Mouse (Mus musculus) large intestine, adult 2 months (tissue): Measurements from ENCODE around the gene Zfp422. TPM values are rescaled to one million over a fixed set of nuclear protein-coding genes. Genes with fewer than 3 reads are reported as not detected.

Experiments used
- DNase-seq: peaks from one replicate; pipeline ENCODE4 v3.0.0-alpha.2; 2012; ENCODE audit warnings: low read depth, low spot score
- WGBS: fragments of 180-500 bp; shearing (Covaris S2); methylation state at CpG from one replicate; pipeline ENCODE4 v1.1.7; 2018; 5-methylcytosine and 5-hydroxymethylcytosine counted together
- polyA plus RNA-seq: library from polyadenylated mRNA; depleted of rRNA; stranded (reverse); fragments of >200 nt; gene quantifications from 2 replicates; pipeline ENCODE4 v1.2.3, GENCODE M21; 2012; rRNA removed

Gene Zfp422
- 10.4 and 11.2 TPM in 2 replicates for polyA plus RNA-seq

DNA sequence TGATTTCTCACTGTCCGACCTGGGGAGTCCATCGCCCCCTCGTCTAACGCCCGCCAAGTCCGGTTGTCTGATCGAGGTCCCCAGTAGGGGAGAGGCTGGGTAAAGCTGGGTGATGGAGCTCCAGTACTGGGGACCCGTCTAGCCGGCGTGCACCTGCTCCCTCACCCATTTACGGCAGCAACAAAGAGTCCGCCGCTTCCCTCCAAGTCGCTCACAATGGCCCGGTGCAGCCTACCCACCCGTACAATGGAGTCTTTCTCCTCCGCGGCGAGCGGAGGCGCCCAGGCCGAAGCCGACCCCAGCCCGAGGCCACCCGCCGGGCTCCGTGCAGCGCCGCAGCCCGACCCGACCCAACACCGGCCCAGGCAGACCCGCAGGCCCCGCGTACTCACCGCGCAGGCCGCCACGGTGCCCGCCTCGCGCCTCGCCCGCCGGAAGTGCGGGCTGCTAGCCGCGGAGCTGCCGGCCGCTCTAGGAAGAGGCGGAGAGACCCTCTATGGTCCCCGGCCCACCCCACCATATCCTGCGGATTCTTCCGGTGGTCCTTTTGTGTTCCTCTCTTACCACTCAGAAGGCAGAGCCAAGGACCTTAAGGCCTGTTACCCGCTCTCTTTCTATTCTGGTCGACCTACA is at the start of gene Zfp422:
Zfp422 (minus strand) TSS at position 461 of the 633 bp plus-strand sequence.
- no peak for DNase-seq
- WGBS = under 1% methylated on average over 56 of the region's 56 CpGs

DNA sequence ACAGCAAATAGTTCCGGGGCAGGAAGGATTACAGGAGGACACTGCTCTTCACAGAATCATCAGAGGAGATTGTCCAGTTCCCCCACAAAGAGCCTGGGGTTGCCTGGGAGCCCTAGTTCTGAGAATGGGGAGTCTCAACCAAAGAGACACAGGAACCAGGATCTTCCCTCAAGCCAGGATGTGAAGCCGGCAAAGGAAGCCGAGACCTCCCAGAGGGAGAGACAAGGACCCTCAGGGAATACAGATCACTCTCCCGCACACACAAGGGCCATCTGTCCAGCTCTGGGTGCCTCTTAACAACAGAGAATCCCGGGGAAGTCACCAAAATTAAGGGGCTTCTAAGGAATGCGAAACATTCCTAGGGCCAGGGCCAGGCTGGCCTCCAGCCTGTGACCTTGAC is 48.5 kb upstream of the Zfp422 start:
- WGBS = 71% methylated on average over 6 of the region's 6 CpGs
- no peak for DNase-seq

DNA sequence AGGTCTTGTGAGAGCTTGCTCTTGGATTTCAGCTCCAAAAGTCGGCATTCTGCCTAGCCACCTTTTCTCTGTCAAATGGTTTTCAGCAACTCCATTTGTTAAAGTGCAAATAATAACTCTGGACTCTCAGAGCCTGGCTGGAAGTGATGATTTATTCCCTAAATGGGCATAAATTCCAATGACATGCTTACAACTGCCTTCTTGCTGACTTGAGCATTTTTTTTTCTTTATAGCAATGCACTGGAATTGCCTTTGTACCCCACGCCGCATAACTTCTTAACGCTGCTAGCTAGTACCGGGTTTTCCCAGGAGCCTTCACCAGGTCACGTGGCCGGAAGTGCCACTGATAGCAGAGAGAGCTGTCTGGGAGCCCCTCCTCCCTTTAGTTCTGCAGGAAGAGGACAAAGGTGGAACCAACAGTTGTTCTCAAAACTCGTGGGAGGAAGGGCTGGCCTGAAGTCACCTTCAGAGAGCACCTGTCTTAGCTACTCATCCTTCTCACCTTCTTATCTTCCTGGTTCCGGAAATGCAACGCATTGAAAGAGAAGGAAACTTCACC is 47.6 kb upstream of the Zfp422 start:
- WGBS = 37% methylated on average over 10 of the region's 10 CpGs
- DNase-seq = no peak

DNA sequence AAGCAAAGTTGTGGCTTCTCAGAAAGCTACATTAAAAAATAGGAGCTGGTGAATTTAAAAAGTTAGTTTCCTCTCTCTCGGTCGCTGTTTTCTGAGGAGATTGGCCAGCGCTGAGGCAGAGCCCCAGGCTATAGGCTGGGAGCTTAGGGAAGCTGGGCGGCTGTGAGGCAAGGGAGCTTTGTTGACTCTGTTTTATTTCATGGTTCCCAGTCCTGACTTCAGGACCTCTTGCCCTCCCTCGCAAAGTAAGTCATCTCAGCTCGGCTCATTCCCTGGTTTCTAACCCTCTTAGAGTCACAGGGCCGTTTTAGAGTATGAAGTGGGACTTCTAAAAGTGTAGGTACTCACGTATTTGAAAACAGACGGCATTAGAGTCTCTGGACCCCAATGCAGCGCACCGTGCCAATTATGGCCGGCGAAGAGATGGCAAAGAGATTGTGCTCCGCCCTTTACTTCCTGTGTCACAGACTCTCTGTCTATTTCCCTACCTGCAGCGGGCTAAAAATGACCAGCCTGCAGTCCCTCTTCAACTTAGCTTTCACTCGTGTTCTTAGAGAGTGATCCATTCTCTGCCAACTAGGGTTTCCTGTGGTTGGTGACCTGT is 45.6 kb upstream of the Zfp422 start:
- WGBS = 21% methylated on average over 16 of the region's 16 CpGs
- no peak for DNase-seq

DNA sequence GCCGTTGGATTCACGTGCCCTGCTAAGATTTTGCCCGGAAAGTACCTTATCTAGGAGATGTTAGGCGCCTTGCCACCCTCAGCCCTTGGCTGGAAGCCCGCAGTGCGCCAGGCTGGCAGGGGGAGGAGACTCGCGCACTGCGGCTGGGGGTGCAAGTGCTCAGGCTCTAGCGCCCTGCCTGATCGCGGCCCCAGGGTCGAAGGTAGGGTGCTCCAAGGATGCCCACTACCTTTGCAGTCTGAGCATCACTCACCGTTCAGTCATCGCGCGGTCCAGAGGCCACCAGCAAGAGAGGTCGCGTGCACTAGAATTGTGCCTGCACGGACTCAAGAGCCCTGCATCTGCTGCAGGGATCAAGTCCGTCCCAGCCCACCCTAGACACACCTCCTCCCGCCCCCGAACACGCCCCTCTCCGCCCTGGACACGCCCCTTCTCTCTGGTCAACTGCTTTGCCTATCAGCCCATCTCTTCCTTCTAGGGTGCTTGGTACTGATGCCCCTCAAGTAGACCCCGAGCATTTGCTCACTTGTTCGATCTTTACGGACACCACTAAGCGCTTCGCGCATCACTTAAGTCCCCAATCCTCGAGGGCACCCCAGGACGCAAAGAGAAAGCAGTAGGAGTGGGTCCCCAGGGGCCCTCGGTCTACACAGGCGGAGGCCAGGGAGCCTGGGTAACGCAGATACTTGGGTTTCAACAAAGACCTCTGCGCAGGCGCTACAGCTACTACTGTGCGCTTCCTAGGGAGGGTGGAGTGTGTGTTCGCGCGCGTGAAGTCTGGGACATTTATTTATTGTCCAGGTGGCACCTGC is 44.9 kb upstream of the Zfp422 start, which contains the start of gene Rassf4:
Rassf4 (minus strand) TSS at position 482 of the 812 bp plus-strand sequence.
- peak; percentile 51 for DNase-seq
- 2% methylated on average over 44 of the region's 44 CpGs for WGBS

DNA sequence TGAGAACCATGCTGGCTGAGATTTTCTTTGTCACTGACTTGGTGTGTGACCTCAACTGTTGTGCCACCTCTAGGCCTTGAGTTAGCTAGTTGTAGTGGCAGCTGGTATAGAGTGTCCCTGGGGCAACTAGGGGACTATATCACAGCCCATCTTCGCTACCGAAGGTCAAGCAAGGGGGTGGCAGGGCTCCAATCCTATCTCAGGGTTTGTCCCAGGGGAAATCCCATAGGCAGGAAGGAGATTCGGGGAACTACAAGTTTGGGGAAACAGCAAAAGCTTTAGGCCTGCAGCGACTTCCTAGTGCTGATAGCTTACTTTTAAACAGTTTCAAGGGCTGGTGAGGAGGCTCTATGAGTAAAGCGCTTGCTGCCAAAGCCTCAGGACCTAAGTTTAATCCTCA is 43.5 kb upstream of the Zfp422 start:
- no peak for DNase-seq
- 36% methylated on average over 5 of the region's 5 CpGs for WGBS

DNA sequence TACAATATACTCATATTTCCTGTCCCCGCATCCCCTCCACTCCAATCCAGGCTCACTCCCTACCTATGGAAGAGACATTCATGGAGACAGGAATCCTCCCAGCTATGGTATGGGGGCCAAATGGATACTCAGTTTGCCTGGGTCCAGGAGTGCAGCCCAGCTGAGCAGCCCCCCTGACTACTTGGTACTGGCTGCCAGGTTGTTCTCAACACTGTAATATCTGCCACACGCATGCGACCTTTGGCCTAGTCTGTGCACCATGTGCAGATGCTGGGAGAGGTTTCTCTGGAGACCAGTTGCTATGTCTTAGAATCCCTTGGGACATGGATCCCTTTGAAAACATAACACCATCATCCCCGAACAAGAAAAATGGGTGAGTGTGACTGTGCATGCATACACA is 43.0 kb upstream of the Zfp422 start:
- DNase-seq = no peak
- WGBS = 41% methylated on average over 4 of the region's 4 CpGs

DNA sequence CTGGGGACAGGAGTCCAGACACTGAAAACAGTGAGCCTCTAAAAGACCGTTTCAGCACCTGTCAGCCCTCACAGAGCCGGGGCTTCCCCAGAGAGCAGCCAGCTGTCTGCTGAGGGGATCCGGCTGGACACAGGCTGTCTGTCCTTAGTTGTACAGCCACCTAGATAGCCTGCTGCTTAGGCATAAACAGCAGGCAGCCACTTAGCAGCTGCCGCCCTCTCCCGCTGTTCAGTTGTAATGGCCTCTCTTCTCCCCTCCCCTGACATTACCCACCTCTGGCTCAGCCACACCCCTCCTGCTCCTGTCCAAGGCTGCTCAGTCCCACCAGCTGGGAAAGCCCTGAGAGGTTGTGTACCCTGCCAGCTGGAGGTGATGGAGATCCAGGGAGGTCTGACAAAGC is 42.2 kb upstream of the Zfp422 start:
- no peak for DNase-seq
- WGBS = 20% methylated on average over 5 of the region's 5 CpGs

DNA sequence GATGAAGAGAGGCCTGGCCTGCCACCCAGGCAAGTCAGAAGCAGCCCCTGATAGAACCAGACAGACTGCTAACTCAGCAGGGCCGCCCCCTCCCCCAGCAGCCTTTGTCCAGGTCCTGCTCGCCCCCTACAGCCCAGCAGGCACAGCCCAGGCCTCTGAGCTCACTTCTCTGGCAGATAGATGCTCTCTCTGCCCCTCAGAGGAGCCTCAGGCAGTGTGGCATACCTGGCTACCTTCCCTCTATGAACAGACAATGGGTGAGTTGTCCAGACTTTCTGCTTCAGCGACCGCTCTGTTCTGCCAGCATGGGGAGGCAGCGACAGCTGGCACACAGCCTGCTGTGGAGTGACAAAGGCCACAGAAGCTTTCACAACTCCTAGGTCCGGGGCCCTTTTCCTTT is 41.3 kb upstream of the Zfp422 start:
- DNase-seq = no peak

DNA sequence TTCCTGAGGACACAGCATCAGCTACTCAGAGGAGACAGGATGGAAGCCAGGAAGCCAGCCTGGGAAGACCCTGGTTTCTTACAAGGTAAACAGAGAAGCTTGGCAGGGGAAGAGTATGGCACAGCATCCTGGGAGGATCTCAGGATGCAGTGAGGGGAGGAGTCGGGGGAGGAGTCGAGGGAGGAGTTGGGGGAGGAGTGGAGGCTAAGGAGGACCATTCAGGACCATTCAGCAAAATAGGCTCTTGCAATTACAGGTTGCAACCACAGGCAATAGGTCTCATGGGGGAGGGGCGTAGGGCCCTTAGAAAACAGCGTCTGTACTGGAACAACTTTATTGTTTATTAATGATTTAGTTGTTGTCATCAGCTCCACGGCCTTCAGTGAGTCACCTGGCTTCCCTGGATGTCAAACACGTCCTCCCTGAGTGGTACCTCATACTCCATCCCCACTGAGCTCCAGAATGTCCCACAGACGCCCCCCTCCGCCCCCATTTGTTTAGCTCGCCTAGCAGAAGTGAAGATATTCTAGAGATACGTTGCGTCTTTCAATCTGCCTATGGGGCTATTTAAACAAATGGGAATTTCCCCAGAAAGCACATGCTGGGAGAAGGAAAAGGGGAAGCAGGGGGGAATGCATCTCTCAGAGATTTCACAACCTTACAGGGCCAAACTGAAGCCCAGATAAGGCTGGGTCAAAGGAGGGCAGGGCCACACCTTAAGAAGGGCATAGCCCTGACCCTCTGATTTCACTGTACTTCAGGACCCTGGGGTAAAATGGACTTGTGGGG is 40.1 kb upstream of the Zfp422 start:
- WGBS = 50% methylated on average over 11 of the region's 11 CpGs
- no peak for DNase-seq

More for the DNA sequence above, 41.3 kb upstream of the Zfp422 start:
- 39% methylated on average over 6 of the region's 6 CpGs for WGBS

DNA sequence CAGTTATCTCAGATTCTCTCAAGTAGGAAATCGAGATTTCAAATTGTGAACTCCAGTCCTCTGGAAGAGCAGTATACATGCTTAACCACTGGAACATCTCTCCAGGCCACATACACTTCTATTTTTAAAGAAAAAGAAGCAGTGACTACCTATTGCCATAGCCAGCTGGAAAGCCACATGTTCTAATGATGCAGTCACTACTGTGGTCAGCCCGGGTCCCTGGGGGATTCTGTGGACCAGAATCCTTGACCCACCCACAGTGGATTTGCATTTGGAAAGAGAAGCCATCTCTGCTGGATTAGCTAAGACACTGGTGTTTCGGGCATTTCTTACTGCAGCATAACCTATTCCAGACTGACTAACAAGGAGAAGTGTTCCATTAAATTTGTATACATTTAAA is 38.6 kb upstream of the Zfp422 start:
- WGBS = 82% methylated on average over 3 of the region's 3 CpGs
- no peak for DNase-seq

DNA sequence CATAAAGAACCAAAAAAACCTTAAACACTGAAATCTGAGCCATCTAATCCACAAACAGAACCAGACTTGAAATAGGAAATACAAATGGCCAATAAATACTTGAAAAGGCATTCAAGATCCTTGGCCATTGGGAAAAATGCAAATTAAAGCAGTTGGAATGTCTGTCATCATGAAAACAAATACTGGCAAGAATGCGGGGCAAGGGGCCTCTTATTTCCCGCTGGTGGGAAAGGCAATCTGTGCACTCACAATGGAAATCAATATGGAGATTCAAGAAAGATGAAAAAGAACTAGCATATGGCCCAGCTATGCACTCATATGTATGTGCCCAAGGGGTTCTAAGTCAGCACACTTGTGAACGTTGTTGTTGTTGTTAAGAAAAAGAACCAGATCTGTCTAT is 38.1 kb upstream of the Zfp422 start:
- DNase-seq = no peak
- 80% methylated on average over 3 of the region's 3 CpGs for WGBS

DNA sequence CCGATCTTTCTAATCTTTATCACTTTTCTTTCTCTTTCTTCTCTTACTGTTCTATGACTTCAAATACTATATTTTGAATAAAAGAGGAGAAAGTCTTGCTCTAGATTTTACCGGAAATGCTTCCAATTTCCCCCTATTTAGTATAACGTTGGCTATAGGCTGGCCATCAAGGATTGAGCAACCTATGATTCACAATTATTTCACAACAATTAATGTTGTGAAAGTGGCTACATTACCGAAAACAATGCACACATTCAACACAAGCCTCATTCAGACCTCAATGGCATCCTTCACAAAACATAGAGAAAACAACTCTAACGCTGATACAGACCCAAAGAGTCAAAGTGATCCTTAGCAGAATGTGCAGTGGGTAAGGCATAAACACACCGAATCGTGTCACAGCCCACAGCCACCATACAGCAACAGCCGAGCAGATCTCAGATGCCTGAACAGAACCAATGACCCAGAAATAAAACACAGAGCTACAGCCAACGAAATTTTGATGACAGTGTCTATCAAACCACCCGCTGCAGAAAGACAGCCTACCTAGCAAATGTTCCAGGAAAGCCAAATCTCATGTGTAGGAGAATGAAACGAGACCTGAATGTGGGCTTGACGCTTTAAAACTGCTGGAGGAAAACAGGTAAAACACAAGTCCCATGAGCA is 37.4 kb upstream of the Zfp422 start:
- WGBS = 82% methylated on average over 12 of the region's 12 CpGs
- no peak for DNase-seq

DNA sequence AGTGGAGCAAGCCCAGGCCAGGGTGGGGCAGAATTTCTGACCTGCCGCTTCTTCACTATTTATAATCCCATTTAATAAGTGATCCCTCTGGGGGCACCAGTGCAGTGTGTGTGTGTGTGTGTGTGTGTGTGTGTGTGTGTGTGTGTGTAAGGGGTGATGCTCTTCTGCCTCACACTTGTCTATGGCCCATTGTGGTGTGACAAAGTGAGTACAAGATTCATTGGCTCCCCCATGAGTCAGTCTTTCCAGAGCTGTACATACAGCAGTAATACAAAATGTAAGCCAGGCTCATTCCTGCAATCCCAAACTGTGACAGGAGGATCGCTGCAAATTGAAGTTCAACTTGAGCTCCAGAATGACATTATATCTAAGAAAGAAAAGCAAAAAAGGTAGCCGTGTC is 36.0 kb upstream of the Zfp422 start:
- DNase-seq = no peak
- WGBS = 78% methylated on average over 3 of the region's 3 CpGs

DNA sequence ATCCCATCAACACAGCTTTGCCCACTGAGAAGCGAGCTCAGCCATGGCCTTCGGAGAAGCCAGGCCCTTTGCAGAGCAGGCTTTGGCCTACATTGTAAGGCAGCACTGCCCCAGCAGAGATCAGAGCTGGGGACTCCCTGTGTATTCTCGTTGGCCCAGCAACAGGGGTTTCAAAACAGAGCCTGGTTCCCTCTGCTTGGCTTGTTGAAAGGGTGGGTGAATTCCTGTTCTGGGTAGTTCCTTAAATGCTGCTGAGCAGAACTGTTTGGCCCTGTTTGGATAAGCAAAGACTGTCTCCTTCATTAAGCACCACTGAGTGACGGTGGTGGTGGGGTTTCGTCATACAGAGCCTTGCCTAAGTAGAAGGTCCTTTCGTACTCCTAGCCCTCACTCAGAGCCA is 35.2 kb upstream of the Zfp422 start:
- WGBS = 77% methylated on average over 6 of the region's 6 CpGs
- DNase-seq = no peak

DNA sequence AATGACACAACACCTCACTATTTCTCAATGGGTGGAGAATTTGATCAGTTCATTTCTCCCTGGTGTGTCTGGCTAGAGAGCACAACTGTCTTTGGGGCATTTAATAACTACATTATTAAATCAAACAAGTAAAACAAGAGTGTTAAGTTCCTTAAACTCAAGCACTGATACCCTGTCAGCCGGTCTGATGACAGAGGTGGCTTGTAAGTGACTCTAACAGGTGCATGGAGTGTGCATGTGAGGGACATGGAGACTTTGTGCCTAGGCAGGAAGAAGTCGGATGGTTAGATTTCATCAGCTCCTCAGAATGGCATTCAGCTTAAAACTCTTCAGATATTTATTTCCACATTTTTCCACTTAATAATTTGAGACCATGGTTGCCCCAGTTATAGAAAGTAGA is 34.6 kb upstream of the Zfp422 start:
- 79% methylated on average over 2 of the region's 2 CpGs for WGBS

DNA sequence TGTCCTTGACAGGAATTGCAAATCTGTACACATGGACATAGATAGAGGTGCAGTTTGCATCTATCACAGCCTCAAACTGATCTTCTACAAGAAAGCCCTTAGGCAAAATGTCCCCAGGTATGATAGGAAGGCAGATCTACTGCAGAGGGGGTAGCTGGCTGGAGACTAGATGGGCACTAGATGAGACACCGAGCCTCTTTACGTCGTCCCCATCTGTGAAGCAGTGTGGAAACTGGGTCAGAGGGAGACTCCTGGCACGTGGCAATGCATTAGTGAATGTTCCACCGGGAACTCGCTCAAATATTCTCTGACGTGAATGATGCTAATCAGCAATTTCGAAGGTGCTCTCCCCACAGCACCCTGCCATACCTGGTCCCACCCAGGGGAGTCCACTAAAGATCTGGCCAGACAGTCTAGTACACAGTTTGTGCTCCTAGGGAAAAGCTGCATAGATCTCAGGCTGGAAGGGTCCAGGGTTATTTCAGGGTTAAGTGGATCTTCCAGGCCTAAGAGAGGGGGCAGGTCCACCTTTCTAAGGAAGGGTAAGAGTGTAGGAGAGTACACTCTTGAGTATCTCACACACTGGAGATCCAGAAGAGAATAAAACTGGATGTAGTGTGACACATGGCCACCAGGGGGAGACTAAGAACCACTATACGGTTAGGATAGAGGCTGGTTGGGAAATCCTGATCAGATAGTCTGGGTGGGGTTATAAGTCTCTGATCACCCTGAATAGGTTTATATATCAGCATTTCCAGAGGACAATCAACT is 25.1 kb upstream of the Zfp422 start:
- 59% methylated on average over 9 of the region's 9 CpGs for WGBS
- DNase-seq = no peak

More for the DNA sequence above, 34.6 kb upstream of the Zfp422 start:
- no peak for DNase-seq

DNA sequence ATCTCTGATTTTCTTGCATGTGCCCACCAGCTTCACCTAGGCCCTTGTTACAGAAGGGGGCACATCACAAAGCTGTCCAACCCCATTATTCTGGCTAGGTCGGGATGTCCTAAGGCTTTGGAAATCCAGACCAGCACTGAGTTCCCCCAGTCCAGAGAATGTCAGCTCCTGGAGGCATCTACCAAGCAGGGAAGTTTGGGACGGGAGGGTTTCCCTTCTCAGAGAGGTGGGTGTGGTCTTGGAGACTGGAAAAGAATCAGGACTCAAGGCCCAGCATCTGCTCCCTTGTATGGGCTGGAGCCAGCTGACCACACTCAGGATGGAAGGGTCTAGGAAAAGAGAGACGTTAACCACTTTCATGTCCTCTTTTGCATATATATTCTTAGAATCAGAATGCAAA is 24.4 kb upstream of the Zfp422 start:
- no peak for DNase-seq

More for the DNA sequence above, 24.4 kb upstream of the Zfp422 start:
- WGBS = 78% methylated on average over 3 of the region's 3 CpGs
